In genomic region chr13:109171688-109172087, GRCm38 (mm10) we compare ENCODE assay signal across 20 mouse cellular contexts.
DNase-seq lines count a peak whose midpoint lies in the region; ATAC-seq and TF ChIP-seq lines count a peak whose summit lies in the region.
"Had no signal": no experiment of that assay in that cellular context is flagged by ENCODE, and none has a peak within 500 bp of the region (broad histone marks: within the 10 kb centered on the region; RNA-seq: fewer than 3 reads in every experiment).

No protein-coding gene starts in this region.

- 13% methylated on average over 7 of the region's 7 CpGs for WGBS in cerebellum, adult 2 months

- no peak overlapping the region for H3ac ChIP-seq in myocyte (ENCODE audit: control insufficient read depth, insufficient read length)

- TF ChIP-seq CTCF in cerebellum, adult 2 months (IDR thresholded peaks at IDR 0.05; ENCODE audit: borderline replicate concordance, insufficient read depth, low read depth, low read length), result no peak
- TF ChIP-seq CTCF in layer of hippocampus, adult 2 months (conservative IDR thresholded peaks at IDR 0.05), result no peak

- H3K79me2 ChIP-seq in myocyte (ENCODE audit: control insufficient read depth, insufficient read depth), result no peaks in the 10 kb centered on the region

- no peak overlapping the region for H3K4me3 ChIP-seq in cerebellum, adult 2 months (replicated peaks; ENCODE audit: insufficient read depth, low read depth, low read length)
- no peak overlapping the region for H3K4me3 ChIP-seq in layer of hippocampus, adult 2 months
- no peak overlapping the region for H3K4me3 ChIP-seq in myocyte
- H3K4me3 ChIP-seq: embryonic facial prominence, embryonic 13.5 days; forebrain, embryonic 12.5 days; heart, embryonic 10.5 days; hindbrain, embryonic 13.5 days had no signal

- no peaks in the 10 kb centered on the region for H3K36me3 ChIP-seq in myocyte (ENCODE audit: control insufficient read depth, insufficient read depth)
- H3K36me3 ChIP-seq: embryonic facial prominence, embryonic 13.5 days; forebrain, embryonic 12.5 days; heart, embryonic 10.5 days; hindbrain, embryonic 13.5 days had no signal

- TF ChIP-seq POLR2A in cerebellum, adult 2 months (IDR thresholded peaks at IDR 0.05; ENCODE audit: borderline replicate concordance, insufficient read depth, low read length), result no peak
- no peak for TF ChIP-seq POLR2A in myocyte (IDR thresholded peaks at IDR 0.05; ENCODE audit: insufficient read length, low read depth)

- peak overlapping the region; percentile 71; the same call in 1 of the 2 replicates for H3K27ac ChIP-seq in cerebellum, adult 2 months (ENCODE audit: insufficient read depth, low read length)
- H3K27ac ChIP-seq in layer of hippocampus, adult 2 months, result peak overlapping the region; percentile 36; the same call in 1 of the 2 replicates
- H3K27ac ChIP-seq: embryonic facial prominence, embryonic 13.5 days; forebrain, embryonic 12.5 days; heart, embryonic 10.5 days; hindbrain, embryonic 13.5 days; hindbrain, postnatal 0 days had no signal

- H3K27me3 ChIP-seq in cerebellum, adult 2 months (ENCODE audit: control insufficient read depth, insufficient read depth, low read length), result no peaks in the 10 kb centered on the region
- H3K27me3 ChIP-seq in myocyte (ENCODE audit: control insufficient read depth, insufficient read depth, insufficient read length), result no peaks in the 10 kb centered on the region
- H3K27me3 ChIP-seq: embryonic facial prominence, embryonic 13.5 days; forebrain, embryonic 12.5 days; hindbrain, embryonic 13.5 days had no signal

- peak overlapping the region; percentile 39 for H3K4me2 ChIP-seq in myocyte (ENCODE audit: low read depth)
- H3K4me2 ChIP-seq: embryonic facial prominence, embryonic 13.5 days; forebrain, embryonic 12.5 days; hindbrain, embryonic 13.5 days had no signal

- peak in 1 of 2 experiments; percentile 81 for DNase-seq in cerebellum, adult 2 months
- no peak for DNase-seq in cerebellum, adult 11-12 months
- no peak for DNase-seq in layer of hippocampus, adult 2 months (ENCODE audit: low spot score in 2 of 2)
- no peak for DNase-seq in layer of hippocampus, postnatal 10 days (ENCODE audit: low spot score in 2 of 2)
- peak; percentile 30 for DNase-seq in 3T3-L1 (ENCODE audit: low read depth, low spot score)
- DNase-seq: adrenal gland, adult 8-10 months; adrenal gland, postnatal 36 days; cerebellum, postnatal 36 days; gastrocnemius, postnatal 10 days; heart, adult 18-20 months; heart, postnatal 10 days; heart, postnatal 4 days had no signal

- ATAC-seq in activated CD4-positive, CD25-positive, alpha-beta regulatory T cell, adult 4 months, result no peak
- ATAC-seq: forebrain, embryonic 16.5 days; hindbrain, postnatal 0 days had no signal

- H3K4me1 ChIP-seq in cerebellum, adult 2 months (ENCODE audit: control insufficient read depth, insufficient read depth, low read length), result peaks cover 30% of the 10 kb centered on the region; the same call in 1 of the 2 replicates
- H3K4me1 ChIP-seq: embryonic facial prominence, embryonic 13.5 days; heart, embryonic 10.5 days had no signal

TF ChIP-seq in myocyte, 11 proteins besides CTCF, POLR2A, EP300 and RAD21:
- TF ChIP-seq MAX (IDR thresholded peaks at IDR 0.05; ENCODE audit: low read depth), result no peak
- no peak for TF ChIP-seq REST (IDR thresholded peaks at IDR 0.05; ENCODE audit: insufficient read depth, insufficient read length)
- no peak for TF ChIP-seq TCF12 (IDR thresholded peaks at IDR 0.05; ENCODE audit: insufficient read depth, poor library complexity, severe bottlenecking)
- TF ChIP-seq SRF (IDR thresholded peaks at IDR 0.05; ENCODE audit: control insufficient read depth, insufficient read length, low read depth), result no peak
- TF ChIP-seq POLR2AphosphoS2 (IDR thresholded peaks at IDR 0.05; ENCODE audit: insufficient read length, low read depth), result no peak
- no peak for TF ChIP-seq USF1 (IDR thresholded peaks at IDR 0.05; ENCODE audit: low read depth)
- no peak for TF ChIP-seq MYOG (IDR thresholded peaks at IDR 0.05; ENCODE audit: control insufficient read depth in 1 of 3, insufficient read depth in 1 of 3, insufficient read length in 2 of 3, low read depth in 2 of 3)
- TF ChIP-seq MYOD1 (IDR thresholded peaks at IDR 0.05; ENCODE audit: control insufficient read depth in 1 of 3, insufficient read length in 2 of 3, low read depth in 2 of 3), result no peak
- no peak for TF ChIP-seq CEBPB (IDR thresholded peaks at IDR 0.05; ENCODE audit: insufficient read depth, poor library complexity, severe bottlenecking)
